Mouse (Mus musculus): Measurements from ENCODE around the gene Hcst. TPM values are rescaled to one million over a fixed set of nuclear protein-coding genes. Genes with fewer than 3 reads are reported as not detected.

The Hcst gene
- total and polyA plus RNA-seq, 3 experiments = 11.8 to 11.9 (median 11.8) TPM

DNA sequence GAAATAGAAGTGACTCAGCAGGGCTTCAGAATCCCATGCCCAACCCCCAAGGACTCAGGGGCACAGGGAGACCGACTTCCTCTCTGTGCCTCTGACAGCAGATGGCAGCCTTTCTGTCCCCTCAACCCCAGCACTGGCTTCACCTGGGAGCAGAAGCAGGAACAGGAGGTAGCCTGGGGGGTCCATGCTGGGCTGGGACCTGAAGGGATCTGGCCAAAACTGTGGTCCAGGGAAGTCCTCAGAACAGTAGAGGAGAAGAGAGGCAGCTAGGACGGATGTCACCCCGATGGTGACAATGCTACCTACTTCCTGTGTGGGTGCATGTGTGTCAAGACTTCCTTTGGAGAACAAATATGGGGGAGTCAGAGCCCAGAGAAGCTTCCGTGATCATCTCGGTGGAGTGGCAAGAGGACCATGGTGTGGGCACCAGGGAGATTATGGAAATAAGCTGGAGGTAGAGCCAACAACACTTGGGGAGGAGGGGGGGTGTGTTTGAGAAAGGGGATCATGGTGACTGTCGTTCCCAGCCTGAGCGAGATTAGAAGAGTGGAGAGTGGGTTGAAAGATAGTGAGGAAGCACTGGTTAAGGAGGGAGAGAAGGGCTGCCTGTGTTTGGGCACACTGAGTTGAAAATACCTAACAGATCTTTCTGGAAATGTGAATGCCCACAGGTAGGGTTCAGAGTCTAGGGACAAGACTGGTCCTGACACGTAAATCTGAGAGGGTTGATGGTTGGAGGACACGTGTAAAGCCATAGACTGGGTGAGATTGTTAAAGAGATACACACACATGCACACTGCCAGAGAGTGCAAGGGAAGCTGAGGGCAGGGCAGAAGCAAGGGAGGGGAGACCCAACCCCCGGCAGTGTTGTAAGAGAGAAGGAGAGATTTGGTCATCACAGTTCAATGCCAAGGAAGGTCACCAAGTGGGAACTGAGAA lies at the start of gene Hcst (continued):
- no peak for TF ChIP-seq NELFE (IDR thresholded peaks at IDR 0.05; ENCODE audit: low read depth, low read length)

DNA sequence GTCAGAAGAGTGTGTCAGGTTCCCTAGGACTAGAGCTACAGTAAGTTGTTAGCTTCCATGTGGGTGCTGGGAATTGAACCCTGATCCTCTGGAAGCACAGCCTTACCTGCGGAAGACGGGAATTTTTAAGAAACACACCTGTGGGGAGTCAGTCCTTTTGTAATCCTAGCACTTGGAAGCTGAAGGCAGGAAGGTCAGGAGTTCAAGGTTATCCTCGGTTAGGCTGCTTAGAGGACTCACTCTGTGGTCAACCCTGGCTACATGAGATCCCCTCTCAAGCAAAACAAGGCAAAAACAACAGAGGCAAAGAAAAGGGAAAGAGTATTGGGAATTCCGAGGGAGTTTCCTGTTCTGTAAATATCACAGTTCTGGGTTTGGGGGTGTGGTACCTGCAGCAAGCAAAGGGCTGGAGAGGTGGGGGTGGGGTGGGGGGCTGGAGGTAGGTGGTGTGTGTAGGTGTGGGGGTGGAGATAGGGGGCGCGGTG lies 45.2 kb upstream of the Hcst start:
- Histone ChIP-seq H3K9me3 (replicated peaks; ENCODE audit: low read length) (no peaks in the 10 kb centered on the region), H3K4me3 (replicated peaks in 1 of 3; ENCODE audit: low read depth in 2 of 3, low read length in 2 of 3, poor library complexity in 1 of 3) (no peak overlapping the region), H3K79me2 (replicated peaks; ENCODE audit: control insufficient read depth, extremely low read depth, insufficient read depth, poor library complexity, severe bottlenecking) (no peaks in the 10 kb centered on the region), H3K27ac (ENCODE audit: insufficient read depth, low read depth) (no peak overlapping the region), H3K4me2 (ENCODE audit: insufficient read depth, low read depth, poor library complexity, severe bottlenecking) (no peak overlapping the region), H3K9ac (ENCODE audit: insufficient read depth, low read depth) (no peak overlapping the region), H3K27me3 (replicated peaks) (peaks cover 86% of the 10 kb centered on the region), H3K4me1 (ENCODE audit: control insufficient read depth in 1 of 2, insufficient read depth in 2 of 2) (no peaks in the 10 kb centered on the region), H3K36me3 (replicated peaks in 1 of 2; ENCODE audit: control insufficient read depth in 1 of 2, insufficient read depth in 1 of 2, low read length in 1 of 2) (no peaks in the 10 kb centered on the region)
- in situ Hi-C loops (cut with MboI; ENCODE audit: low pct_ligation_motif_present, low pct_unique_long_range_greater_than_20kb, low sequenced_read_pairs) = no loop called here
- DNase-seq (ENCODE audit: extremely low read depth) = no peak
- TF ChIP-seq SIN3A (IDR thresholded peaks at IDR 0.05; ENCODE audit: low read length) (no peak), IRF4 (IDR thresholded peaks at IDR 0.05; ENCODE audit: low read depth, low read length) (no peak), HCFC1 (IDR thresholded peaks at IDR 0.05; ENCODE audit: low read depth, low read length) (no peak), USF2 (conservative IDR thresholded peaks at IDR 0.05; ENCODE audit: low read depth, low read length) (no peak), ETS1 (conservative IDR thresholded peaks at IDR 0.05; ENCODE audit: low read depth, low read length) (no peak), UBTF (IDR thresholded peaks at IDR 0.05; ENCODE audit: low read depth, low read length) (no peak), RAD21 (IDR thresholded peaks at IDR 0.05; ENCODE audit: low read depth, low read length) (no peak)
- dilution Hi-C loops (cut with MboI; ENCODE audit: extremely low pct_ligation_motif_present, extremely low pct_unique_long_range_greater_than_20kb, low sequenced_read_pairs) = no loop called here

- no peak overlapping the region for H3K27ac ChIP-seq (ENCODE audit: insufficient read depth, low read depth)
- no peaks in the 10 kb centered on the region for H3K79me2 ChIP-seq (replicated peaks; ENCODE audit: control insufficient read depth, extremely low read depth, insufficient read depth, poor library complexity, severe bottlenecking)
- no peaks in the 10 kb centered on the region for H3K4me1 ChIP-seq (ENCODE audit: control insufficient read depth in 1 of 2, insufficient read depth in 2 of 2)
- no peak for DNase-seq (ENCODE audit: extremely low read depth)
- H3K36me3 ChIP-seq (replicated peaks in 1 of 2; ENCODE audit: control insufficient read depth in 1 of 2, insufficient read depth in 1 of 2, low read length in 1 of 2) = no peaks in the 10 kb centered on the region
- no peaks in the 10 kb centered on the region for H3K9me3 ChIP-seq (replicated peaks; ENCODE audit: low read length)
- dilution Hi-C loops (cut with MboI; ENCODE audit: extremely low pct_ligation_motif_present, extremely low pct_unique_long_range_greater_than_20kb, low sequenced_read_pairs) (no loop called here), in situ Hi-C loops (cut with MboI; ENCODE audit: low pct_ligation_motif_present, low pct_unique_long_range_greater_than_20kb, low sequenced_read_pairs) (no loop called here)
- H3K4me2 ChIP-seq (ENCODE audit: insufficient read depth, low read depth, poor library complexity, severe bottlenecking) = no peak overlapping the region
- H3K9ac ChIP-seq (ENCODE audit: insufficient read depth, low read depth) = no peak overlapping the region
- no peak overlapping the region for H3K4me3 ChIP-seq (replicated peaks in 1 of 3; ENCODE audit: low read depth in 2 of 3, low read length in 2 of 3, poor library complexity in 1 of 3)
- H3K27me3 ChIP-seq (replicated peaks) = peaks cover 92% of the 10 kb centered on the region
- TF ChIP-seq RCOR1 (conservative IDR thresholded peaks at IDR 0.05; ENCODE audit: low read depth, low read length) (no peak), KAT2A (IDR thresholded peaks at IDR 0.05; ENCODE audit: insufficient replicate concordance, low read length) (no peak), MAX (IDR thresholded peaks at IDR 0.05; ENCODE audit: low read length) (no peak), USF2 (conservative IDR thresholded peaks at IDR 0.05; ENCODE audit: low read depth, low read length) (no peak), POLR2AphosphoS2 (IDR thresholded peaks at IDR 0.05; ENCODE audit: low read depth, low read length) (no peak), NRF1 (IDR thresholded peaks at IDR 0.05; ENCODE audit: low read depth, low read length) (no peak), JUN (IDR thresholded peaks at IDR 0.05; ENCODE audit: insufficient read depth, low read depth, low read length) (no peak), ELF1 (IDR thresholded peaks at IDR 0.05; ENCODE audit: low read depth, low read length) (no peak)
These were observed 44.3 kb upstream of the Hcst start for GRCm38 (mm10) chr7:30463996-30464395.
